Mouse (Mus musculus): ENCODE measurements around the gene Rcbtb1.

DNA sequence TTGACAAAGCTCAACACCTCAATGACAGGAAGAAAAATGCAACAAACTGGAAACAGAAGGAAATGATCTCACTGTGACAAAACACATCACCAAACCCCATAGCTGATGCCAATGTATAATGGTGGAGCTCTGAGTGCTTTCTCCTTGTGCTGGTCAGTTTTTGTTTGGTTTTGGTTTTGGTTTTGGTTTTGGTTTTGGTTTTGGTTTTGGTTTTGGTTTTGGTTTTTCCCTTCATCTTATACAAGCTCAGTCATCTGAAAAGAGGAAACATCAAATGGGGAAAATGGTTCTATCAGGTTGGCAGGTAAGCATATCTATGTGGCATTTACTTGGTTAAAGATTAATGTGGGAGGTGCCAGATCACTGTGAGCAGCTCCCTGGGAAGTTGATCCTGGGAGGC lies 15.5 kb upstream of the Rcbtb1 start:
- TF ChIP-seq NRF1 (IDR thresholded peaks at IDR 0.05; ENCODE audit: low read depth, low read length), result no peak
- TF ChIP-seq UBTF (IDR thresholded peaks at IDR 0.05; ENCODE audit: low read depth, low read length), result no peak
- TF ChIP-seq CTCF (conservative IDR thresholded peaks at IDR 0.05 in 1 of 2, IDR thresholded peaks at IDR 0.05 in 1 of 2; ENCODE audit: low read depth in 2 of 2, low read length in 2 of 2), result no peak
- TF ChIP-seq POLR2A (IDR thresholded peaks at IDR 0.05; ENCODE audit: low read depth, low read length), result no peak
- TF ChIP-seq MAZ (IDR thresholded peaks at IDR 0.05; ENCODE audit: low read depth, low read length), result no peak
- peak; percentile 73 for TF ChIP-seq EP300 (IDR thresholded peaks at IDR 0.05; ENCODE audit: low read length)
- TF ChIP-seq USF2 (conservative IDR thresholded peaks at IDR 0.05; ENCODE audit: low read depth, low read length), result no peak
- peak; percentile 43; the same call in 1 of the 2 replicates for TF ChIP-seq MEF2A (IDR thresholded peaks at IDR 0.05; ENCODE audit: borderline replicate concordance, low read depth, low read length)
- no peak for TF ChIP-seq TBP (conservative IDR thresholded peaks at IDR 0.05; ENCODE audit: low read depth, low read length)
- no peak for TF ChIP-seq PAX5 (IDR thresholded peaks at IDR 0.05; ENCODE audit: low read length)
- TF ChIP-seq RAD21 (IDR thresholded peaks at IDR 0.05; ENCODE audit: low read depth, low read length), result no peak
- no peak for TF ChIP-seq ZKSCAN1 (IDR thresholded peaks at IDR 0.05; ENCODE audit: borderline replicate concordance, low read depth, low read length)
- TF ChIP-seq JUND (conservative IDR thresholded peaks at IDR 0.05; ENCODE audit: low read depth, low read length), result no peak

All from CH12.LX (cell line).